Mouse (Mus musculus): ENCODE data around the gene Cdk15.

Gene Cdk15

GRCm38 (mm10) chr1:59370355-59370950, 113.7 kb downstream of the Cdk15 start:
- no peak for DNase-seq (ENCODE audit: extremely low read depth, low read depth, low spot score)

- no peak for DNase-seq (ENCODE audit: extremely low read depth, low read depth, low spot score)
Measured at GRCm38 (mm10) chr1:59376021-59376548, 119.4 kb downstream of the Cdk15 start.

GRCm38 (mm10) chr1:59376557-59376956, 119.9 kb downstream of the Cdk15 start:
- no peak for DNase-seq (ENCODE audit: extremely low read depth, low read depth, low spot score)

- no peak for DNase-seq (ENCODE audit: extremely low read depth, low read depth, low spot score)
Measured at GRCm38 (mm10) chr1:59377312-59377711, 120.6 kb downstream of the Cdk15 start.

- DNase-seq (ENCODE audit: extremely low read depth, low read depth, low spot score): peak; percentile 80
Measured at GRCm38 (mm10) chr1:59380926-59381325, 124.2 kb downstream of the Cdk15 start.

- DNase-seq (ENCODE audit: extremely low read depth, low read depth, low spot score): peak; percentile 55
Measured at GRCm38 (mm10) chr1:59381483-59381882, 124.8 kb downstream of the Cdk15 start.

GRCm38 (mm10) chr1:59382516-59382915, 125.8 kb downstream of the Cdk15 start:
- DNase-seq (ENCODE audit: extremely low read depth, low read depth, low spot score): no peak

GRCm38 (mm10) chr1:59383049-59383610, 126.4 kb downstream of the Cdk15 start:
- peak; percentile 96 for DNase-seq (ENCODE audit: extremely low read depth, low read depth, low spot score)

- no peak for DNase-seq (ENCODE audit: extremely low read depth, low read depth, low spot score)
Measured at GRCm38 (mm10) chr1:59384400-59384799, 127.7 kb downstream of the Cdk15 start.

- DNase-seq (ENCODE audit: extremely low read depth, low read depth, low spot score): no peak
Measured at GRCm38 (mm10) chr1:59385641-59386040, 128.9 kb downstream of the Cdk15 start.

GRCm38 (mm10) chr1:59387542-59388314, 131.0 kb downstream of the Cdk15 start:
- DNase-seq (ENCODE audit: extremely low read depth, low read depth, low spot score): no peak

- DNase-seq (ENCODE audit: extremely low read depth, low read depth, low spot score): no peak
Measured at GRCm38 (mm10) chr1:59389181-59389580, 132.5 kb downstream of the Cdk15 start.

GRCm38 (mm10) chr1:59391736-59392135, 135.0 kb downstream of the Cdk15 start:
- DNase-seq (ENCODE audit: extremely low read depth, low read depth, low spot score): no peak

GRCm38 (mm10) chr1:59394072-59394471, 137.4 kb downstream of the Cdk15 start:
- no peak for DNase-seq (ENCODE audit: extremely low read depth, low read depth, low spot score)

- DNase-seq (ENCODE audit: extremely low read depth, low read depth, low spot score): no peak
Measured at GRCm38 (mm10) chr1:59394616-59395015, 137.9 kb downstream of the Cdk15 start.

GRCm38 (mm10) chr1:59395992-59396391, 139.3 kb downstream of the Cdk15 start:
- DNase-seq (ENCODE audit: extremely low read depth, low read depth, low spot score): no peak

GRCm38 (mm10) chr1:59399554-59400325, 143.0 kb downstream of the Cdk15 start:
- no peak for DNase-seq (ENCODE audit: extremely low read depth, low read depth, low spot score)

GRCm38 (mm10) chr1:59401253-59401652, 144.5 kb downstream of the Cdk15 start:
- no peak for DNase-seq (ENCODE audit: extremely low read depth, low read depth, low spot score)

Measured in fat pad, adult 2 months (tissue).